Mouse (Mus musculus) embryonic fibroblast, embryonic 13.5 days (primary cell): Measurements from ENCODE around the gene Zfp398. TPM values are rescaled to one million over a fixed set of nuclear protein-coding genes. Genes with fewer than 3 reads are reported as not detected.
A peak's percentile ranks its signal among the peaks of the same experiment; 100 is the strongest.

Experiments
- H3K27ac ChIP-seq: 2 replicates; pipeline ENCODE4 v1.5.1; 2012; ENCODE audit warnings: low read length, control low read depth, inconsistent platforms; ENCODE audit not compliant: insufficient read depth
- H3K4me1 ChIP-seq: 2 replicates; pipeline ENCODE4 v1.6.1; 2011; ENCODE audit warnings: low read length; ENCODE audit not compliant: control insufficient read depth, insufficient read depth
- H3K4me3 ChIP-seq: 2 replicates; pipeline ENCODE4 v1.5.1; 2011; ENCODE audit warnings: mild to moderate bottlenecking, control low read depth, low read length; ENCODE audit not compliant: insufficient read depth
- CTCF ChIP-seq: IDR thresholded peaks from 2 replicates; pipeline ENCODE4 v1.5.1; 2011; ENCODE audit warnings: mild to moderate bottlenecking, control low read depth, low read length, moderate library complexity, borderline replicate concordance; ENCODE audit not compliant: insufficient read depth
- POLR2A ChIP-seq: IDR thresholded peaks from 2 replicates; pipeline ENCODE4 v1.6.1; 2011; ENCODE audit warnings: low read depth, mild to moderate bottlenecking, control low read depth, low read length, moderate library complexity
- polyA plus RNA-seq: library from polyadenylated mRNA; stranded (reverse); fragments of >200 nt; gene quantifications from 2 replicates; pipeline ENCODE4 v1.2.4, GENCODE M21; 2011; ENCODE audit warnings: low read depth; ENCODE audit not compliant: missing spikeins, insufficient read length

The Zfp398 gene
- polyA plus RNA-seq, 1 experiment, result 8.1 TPM

DNA sequence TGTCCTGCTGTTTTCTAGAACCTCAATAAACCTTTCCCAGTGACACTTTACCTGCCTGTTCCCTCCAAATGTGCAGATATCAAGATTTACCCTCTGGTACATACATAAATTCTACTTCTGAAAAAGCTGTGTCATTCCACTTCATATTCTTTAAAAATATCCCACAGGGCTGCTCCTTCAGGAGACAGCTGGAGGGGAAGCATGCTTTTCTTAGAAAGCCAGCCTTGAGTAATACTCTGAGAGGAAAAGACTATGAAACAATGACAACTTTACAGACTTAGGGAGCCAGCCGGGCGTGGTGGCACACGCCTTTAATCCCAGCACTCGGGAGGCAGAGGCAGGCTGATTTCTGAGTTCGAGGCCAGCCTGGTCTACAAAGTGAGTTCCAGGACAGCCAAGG lies 26.9 kb upstream of the Zfp398 start:
- H3K27ac ChIP-seq, result no peak overlapping the region
- TF ChIP-seq CTCF (no peak), POLR2A (no peak)
- H3K4me3 ChIP-seq, result no peak overlapping the region
- peaks cover 4% of the 10 kb centered on the region for H3K4me1 ChIP-seq

DNA sequence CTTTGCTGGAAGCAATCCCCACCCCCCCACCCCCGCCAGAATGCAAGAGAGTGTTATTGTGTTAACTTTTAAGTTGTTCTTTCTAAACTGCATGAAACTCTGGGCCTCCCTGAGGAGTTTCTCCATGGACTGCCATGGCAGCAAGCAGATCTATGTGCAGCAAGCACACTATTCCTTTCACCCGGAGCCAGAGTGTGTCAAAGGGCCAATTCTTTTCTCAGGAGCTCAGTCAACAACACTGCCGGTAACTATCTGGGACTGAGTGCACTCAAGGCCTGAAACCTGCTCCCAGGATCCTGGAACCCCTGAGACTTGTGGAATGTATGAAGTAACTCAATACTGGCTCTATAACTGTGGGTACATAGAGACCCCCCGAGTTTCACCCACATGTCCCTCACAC lies 26.4 kb upstream of the Zfp398 start:
- H3K4me1 ChIP-seq, result peaks cover 4% of the 10 kb centered on the region
- no peak overlapping the region for H3K27ac ChIP-seq
- TF ChIP-seq POLR2A (no peak), CTCF (no peak)
- no peak overlapping the region for H3K4me3 ChIP-seq

DNA sequence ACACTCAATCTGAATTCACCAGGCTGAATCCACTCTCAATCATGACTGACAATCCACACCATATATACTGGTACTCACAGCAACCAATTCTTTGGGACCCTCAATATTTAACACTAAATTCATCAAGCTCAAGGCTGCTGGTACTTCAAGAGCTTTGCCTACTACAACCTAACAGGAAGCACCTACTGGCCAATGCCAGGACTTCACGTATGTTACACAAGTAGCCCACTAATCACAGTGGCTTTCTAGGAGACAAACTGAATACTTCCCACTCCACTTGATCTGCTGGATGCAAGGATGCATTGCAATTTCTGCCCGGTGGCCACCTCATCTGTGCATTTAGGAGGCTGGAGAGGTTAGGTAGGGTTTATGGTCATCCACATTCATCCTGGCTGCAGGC lies 25.3 kb upstream of the Zfp398 start:
- no peak for TF ChIP-seq POLR2A
- TF ChIP-seq CTCF, result no peak

DNA sequence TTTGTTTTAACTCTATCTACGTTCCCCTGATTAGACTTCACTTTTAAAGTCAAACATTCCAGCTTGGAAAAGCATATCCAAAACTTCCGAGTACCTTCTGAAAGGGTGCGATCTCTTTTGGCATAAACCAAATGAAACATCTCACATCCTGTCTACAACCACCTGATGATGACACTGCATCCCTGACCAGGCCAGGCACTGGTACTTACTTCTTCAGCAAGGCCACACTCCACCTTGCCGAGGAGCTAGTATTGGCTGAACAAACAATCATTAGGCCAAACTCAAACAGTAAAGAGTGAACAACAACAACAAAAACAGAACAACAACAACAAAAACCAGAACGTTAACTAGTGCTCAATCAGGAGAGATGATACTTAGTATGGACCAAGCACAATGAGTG lies 24.1 kb upstream of the Zfp398 start:
- TF ChIP-seq CTCF, result no peak
- no peak for TF ChIP-seq POLR2A
- peaks cover 4% of the 10 kb centered on the region for H3K4me1 ChIP-seq
- no peak overlapping the region for H3K27ac ChIP-seq
- H3K4me3 ChIP-seq, result peak overlapping the region; percentile 90

More for the DNA sequence above, 25.3 kb upstream of the Zfp398 start:
- Histone ChIP-seq H3K27ac (no peak overlapping the region), H3K4me3 (no peak overlapping the region), H3K4me1 (peaks cover 4% of the 10 kb centered on the region)

DNA sequence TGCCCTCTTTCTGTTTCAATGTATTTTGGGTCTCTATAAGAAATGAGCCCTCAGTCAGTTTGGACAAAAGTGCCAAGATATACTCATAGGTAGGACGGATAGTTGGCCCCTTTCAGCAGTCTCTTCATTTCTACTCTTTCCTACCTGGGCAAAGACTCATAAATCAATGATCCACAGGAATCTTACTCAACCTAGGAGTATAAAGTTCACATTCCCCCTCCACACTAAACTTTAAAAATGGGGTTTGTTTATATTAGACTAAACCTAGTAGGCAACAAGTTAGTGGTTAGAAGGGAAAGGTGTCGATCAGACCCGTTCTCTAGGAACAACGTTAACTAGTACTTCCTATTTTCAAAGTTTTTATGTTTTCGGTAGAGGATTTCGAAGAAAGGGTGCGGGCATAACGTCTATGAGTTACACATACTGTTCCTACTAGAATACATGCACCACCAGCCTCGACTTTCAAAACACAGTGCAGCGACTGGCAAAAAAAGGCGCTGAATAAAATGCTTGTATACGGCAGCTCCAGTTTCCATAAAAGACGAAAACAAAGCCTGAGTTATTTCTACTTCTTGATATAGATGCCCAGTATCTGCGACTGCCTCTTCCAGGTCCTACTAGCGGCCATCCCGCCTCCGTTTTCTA lies 23.1 kb upstream of the Zfp398 start:
- Histone ChIP-seq H3K4me3 (peak overlapping the region; percentile 90), H3K4me1 (peaks cover 4% of the 10 kb centered on the region), H3K27ac (peak overlapping the region; percentile 56)
- TF ChIP-seq CTCF, result no peak
- no peak for TF ChIP-seq POLR2A

DNA sequence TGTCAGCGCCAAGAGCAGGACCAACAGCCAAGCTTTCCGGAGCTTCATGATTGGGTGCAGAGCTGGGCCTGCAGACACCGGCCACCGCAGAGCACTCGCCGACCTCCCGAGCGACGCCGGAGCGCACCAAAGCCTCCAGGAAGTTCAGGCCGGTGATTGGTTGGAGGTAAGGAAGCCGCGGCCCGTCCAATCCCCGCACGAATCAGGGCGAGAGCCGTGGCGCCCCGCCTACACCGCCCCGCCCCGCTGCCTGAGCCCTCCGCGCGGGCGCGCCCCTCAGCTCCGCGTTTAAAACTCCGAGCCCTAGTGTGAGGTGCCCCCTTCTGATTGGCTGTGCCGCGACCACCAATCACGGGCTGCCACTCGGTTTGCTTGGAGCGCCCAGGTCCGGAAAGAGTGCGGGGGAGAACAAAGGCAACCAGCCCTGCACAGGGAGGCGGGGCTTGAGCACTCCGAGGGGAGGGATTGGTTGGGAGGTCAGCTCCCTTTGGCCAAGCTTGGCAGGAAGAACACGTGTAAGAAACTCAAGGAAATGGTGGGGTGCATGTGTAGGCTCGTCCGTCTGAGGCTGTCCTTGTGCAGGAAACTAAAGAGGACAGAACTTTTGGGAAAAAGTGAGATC lies 22.1 kb upstream of the Zfp398 start, which contains the start of gene Pdia4:
Gene Pdia4 (minus strand): TSS at position 174 of the 622 bp plus-strand sequence.
- H3K27ac ChIP-seq, result peak within 1 kb of the TSS; percentile 56
- no peak for TF ChIP-seq CTCF
- peak; percentile 96 for TF ChIP-seq POLR2A
- H3K4me1 ChIP-seq, result peaks cover 4% of the 10 kb centered on the region
- peak within 1 kb of the TSS; percentile 90 for H3K4me3 ChIP-seq

DNA sequence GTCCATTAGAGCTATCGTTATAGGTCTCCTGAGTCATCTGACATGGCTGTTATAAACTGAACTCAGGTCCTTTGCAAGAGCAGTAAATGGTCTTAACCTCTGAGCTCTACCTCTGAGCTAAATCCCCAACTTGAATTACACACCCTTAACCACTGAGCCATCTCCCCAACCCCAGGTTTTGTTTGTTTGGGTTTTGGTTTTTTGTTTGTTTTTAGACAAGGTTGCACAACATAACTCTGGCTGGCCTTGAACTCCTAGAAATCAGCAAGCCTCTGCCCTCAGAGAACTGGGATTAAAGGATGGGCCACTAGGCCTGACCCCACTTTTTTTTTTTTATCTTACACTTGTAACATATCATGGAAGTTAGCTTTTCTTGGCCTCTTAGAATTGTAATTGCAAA lies 19.3 kb upstream of the Zfp398 start:
- Histone ChIP-seq H3K27ac (no peak overlapping the region), H3K4me3 (no peak overlapping the region), H3K4me1 (peaks cover 4% of the 10 kb centered on the region)
- TF ChIP-seq POLR2A, result no peak
- TF ChIP-seq CTCF, result no peak

DNA sequence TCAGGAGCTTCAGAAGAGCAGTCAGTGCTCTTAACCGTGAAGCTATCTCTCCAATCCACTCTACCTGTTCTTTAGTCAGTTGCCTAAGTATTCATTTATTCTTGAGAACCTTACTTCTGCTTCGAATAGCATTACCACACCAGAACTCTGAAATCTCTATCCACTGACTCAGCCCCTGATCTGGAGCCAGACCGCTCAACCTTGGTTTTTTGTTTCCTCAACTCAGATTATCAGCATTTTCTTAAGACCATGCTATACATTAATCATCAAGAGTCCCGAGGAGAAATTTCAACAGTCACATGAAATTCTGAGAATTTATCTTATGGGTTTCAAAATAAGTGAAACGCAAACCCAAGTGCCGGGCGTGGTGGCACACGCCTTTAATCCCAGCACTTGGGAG lies 16.7 kb upstream of the Zfp398 start:
- TF ChIP-seq POLR2A (no peak), CTCF (no peak)
- H3K4me3 ChIP-seq, result no peak overlapping the region

DNA sequence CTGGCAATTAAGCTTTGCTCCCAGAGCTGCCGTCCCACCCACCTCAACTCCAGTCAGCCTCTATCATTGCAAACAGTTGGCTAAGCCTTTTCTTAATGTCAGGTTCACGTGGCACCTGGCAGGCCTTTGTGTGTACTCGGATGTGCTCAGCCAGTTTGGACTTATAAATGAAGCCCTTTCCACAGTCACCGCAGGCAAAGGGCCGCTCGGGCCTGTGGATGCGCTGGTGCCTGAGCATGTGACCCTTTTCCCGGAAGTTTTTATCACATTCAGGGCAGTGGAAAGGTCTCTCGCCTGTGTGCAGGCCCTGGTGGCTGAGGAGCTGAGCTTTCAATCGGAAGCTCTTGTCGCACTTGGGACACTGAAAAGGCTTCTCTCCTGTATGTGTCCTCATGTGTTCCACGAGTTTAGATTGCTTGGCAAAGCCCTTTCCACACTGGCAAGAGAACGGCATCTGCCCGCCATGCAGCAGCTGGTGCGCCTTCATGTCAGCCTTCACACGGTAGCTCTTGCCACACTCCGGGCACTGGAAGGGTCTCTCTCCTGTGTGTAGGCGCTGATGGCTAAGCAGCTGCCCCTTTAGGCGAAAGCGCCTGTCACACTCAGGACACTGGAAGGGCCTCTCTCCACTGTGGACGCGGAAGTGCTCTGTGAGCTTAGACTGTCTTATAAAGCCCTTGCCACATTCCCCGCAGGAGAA lies 15.7 kb upstream of the Zfp398 start:
- no peak overlapping the region for H3K4me3 ChIP-seq
- no peak for TF ChIP-seq POLR2A
- TF ChIP-seq CTCF, result no peak
- no peaks in the 10 kb centered on the region for H3K4me1 ChIP-seq
- no peak overlapping the region for H3K27ac ChIP-seq

More for the DNA sequence above, 16.7 kb upstream of the Zfp398 start:
- Histone ChIP-seq H3K4me1 (no peaks in the 10 kb centered on the region), H3K27ac (0 out of 2 replicates have a peak overlapping the region, but pooled peaks have one; percentile 10)

DNA sequence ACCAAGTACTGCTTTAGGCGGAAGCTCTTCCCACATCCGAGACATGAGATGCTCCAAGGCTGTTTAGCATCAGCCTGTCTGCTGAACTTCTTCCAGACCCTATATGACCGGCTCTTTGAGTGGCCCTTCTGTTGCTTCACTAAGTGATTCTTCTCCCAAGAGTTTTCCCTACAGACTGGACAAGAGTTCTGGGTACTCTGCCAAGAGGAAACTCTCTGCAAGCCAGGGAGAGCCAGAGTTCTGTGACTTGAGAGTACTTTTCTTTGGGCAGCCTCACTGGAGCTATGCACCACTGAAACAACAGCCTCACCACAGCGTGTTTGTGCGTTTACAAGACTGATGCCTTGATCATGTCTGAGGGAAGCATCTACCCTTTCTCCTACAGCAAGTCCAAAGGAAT lies 14.2 kb upstream of the Zfp398 start:
- Histone ChIP-seq H3K27ac (no peak overlapping the region), H3K4me3 (no peak overlapping the region), H3K4me1 (no peaks in the 10 kb centered on the region)
- no peak for TF ChIP-seq CTCF
- no peak for TF ChIP-seq POLR2A
